Mouse (Mus musculus): Measurements from ENCODE around the gene Dclk1. TPM values are rescaled to one million over a fixed set of nuclear protein-coding genes. Genes with fewer than 3 reads are reported as not detected.

Gene Dclk1
- polyA plus RNA-seq, 1 experiment from 2014 or later = 84.6 TPM

DNA sequence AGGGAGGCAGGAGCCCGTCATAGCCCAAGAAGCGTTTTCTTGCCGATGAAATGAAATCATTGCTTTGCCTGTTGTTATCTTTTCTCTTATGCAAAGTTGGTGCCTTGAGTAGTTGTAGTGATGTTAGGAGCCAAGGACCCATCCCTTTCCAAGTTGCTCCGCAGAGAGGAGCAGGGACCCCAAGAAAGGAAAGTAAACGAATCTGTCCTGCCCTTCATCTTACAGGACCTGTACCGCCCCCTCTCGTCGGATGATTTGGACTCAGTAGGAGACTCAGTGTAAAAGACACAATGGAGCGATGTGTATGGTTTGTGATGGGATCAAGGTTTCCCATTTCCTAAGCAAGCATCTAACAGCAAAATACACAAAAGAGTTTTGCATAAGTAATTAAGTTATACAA lies 224.2 kb downstream of the Dclk1 start:
- H3K36me3 ChIP-seq = no peaks in the 10 kb centered on the region
- 78% methylated on average over 9 of the region's 9 CpGs for WGBS
- H3K4me1 ChIP-seq = peaks cover 14% of the 10 kb centered on the region
- no peaks in the 10 kb centered on the region for H3K9me3 ChIP-seq
- no peak overlapping the region for H3K27ac ChIP-seq
- H3K9ac ChIP-seq = no peak overlapping the region
- ATAC-seq (ENCODE audit: low FRiP score, low read depth) = no peak
- H3K4me2 ChIP-seq (replicated peaks) = no peak overlapping the region
- H3K4me3 ChIP-seq = no peak overlapping the region
- H3K27me3 ChIP-seq = no peaks in the 10 kb centered on the region

DNA sequence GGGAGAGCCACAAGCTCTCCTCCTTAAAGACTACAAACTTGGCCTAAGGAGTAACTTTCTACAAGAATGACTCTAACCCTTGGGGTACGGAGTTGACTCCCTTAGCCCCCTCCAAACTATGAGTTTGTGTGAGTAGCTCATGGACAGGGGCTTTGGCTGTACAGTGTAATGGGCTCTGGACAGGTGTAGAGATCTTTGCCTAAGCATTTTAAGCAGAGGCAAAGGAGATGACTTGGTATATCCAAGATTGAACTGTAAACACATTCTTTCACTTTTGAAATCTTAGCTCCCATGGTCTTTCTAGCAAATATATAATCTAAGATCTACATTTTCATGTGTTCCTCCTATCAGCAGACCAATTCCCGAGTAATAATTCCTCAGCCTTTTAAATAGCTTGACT lies 229.9 kb downstream of the Dclk1 start, which contains the start of gene Gm21954:
Gene Gm21954, minus strand, starts transcription at position 101 of the 400 bp plus-strand sequence.
- no peak for ATAC-seq (ENCODE audit: low FRiP score, low read depth)
- H3K4me2 ChIP-seq (replicated peaks) = no peak within 1 kb of the TSS
- 85% methylated on average over 2 of the region's 2 CpGs for WGBS
- H3K27ac ChIP-seq = no peak within 1 kb of the TSS
- H3K27me3 ChIP-seq = peaks cover 6% of the 10 kb centered on the region
- H3K4me3 ChIP-seq = no peak within 1 kb of the TSS
- H3K9me3 ChIP-seq = no peaks in the 10 kb centered on the region
- H3K9ac ChIP-seq = no peak within 1 kb of the TSS
- H3K4me1 ChIP-seq = peaks cover 11% of the 10 kb centered on the region
- no peaks in the 10 kb centered on the region for H3K36me3 ChIP-seq

DNA sequence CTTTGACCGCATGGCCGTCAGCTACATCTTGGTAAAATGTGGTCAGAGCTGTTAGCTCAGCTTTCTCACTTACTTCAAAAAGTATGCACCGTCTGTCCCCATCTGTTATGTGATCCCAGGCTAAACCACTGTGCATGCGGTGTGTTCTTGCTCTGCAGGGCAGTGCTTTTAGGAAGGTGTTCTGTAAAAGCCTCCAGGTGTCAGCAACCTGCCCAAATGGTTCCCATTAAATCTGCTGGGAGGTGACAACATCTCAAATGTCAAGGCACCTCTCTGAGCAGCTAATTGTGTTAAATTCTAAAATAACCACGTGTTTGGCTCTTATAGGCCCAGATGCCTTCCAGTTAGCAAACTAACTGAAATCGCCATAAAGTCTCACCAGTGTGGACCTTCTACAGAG lies 231.0 kb downstream of the Dclk1 start:
- Histone ChIP-seq H3K36me3 (no peaks in the 10 kb centered on the region), H3K4me1 (peaks cover 16% of the 10 kb centered on the region), H3K9ac (no peak overlapping the region), H3K27me3 (peaks cover 10% of the 10 kb centered on the region), H3K27ac (no peak overlapping the region), H3K4me3 (no peak overlapping the region), H3K4me2 (replicated peaks) (no peak overlapping the region), H3K9me3 (no peaks in the 10 kb centered on the region)
- WGBS = 23% methylated on average over 6 of the region's 6 CpGs
- ATAC-seq (ENCODE audit: low FRiP score, low read depth) = no peak

DNA sequence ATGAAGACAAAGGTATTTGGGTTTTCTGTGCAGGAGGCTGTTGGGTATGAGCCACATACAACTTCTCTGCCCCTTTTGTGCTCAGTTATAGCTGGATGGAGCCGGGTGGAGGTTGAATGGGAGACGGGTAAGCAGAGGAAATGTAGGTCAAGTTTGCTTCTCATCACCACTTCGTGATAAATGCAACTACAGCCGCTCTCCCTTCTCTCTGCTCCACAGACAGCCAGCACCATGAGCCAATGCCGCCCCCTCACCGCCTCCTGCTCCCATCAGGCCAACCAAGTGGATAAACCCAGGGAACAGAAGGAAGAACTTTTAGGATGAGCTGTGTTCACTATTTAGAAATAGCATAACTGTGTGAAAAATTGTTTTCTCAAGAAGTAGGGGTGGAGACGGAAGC lies 234.5 kb downstream of the Dclk1 start:
- Histone ChIP-seq H3K4me3 (no peak overlapping the region), H3K9me3 (no peaks in the 10 kb centered on the region), H3K27me3 (peaks cover 17% of the 10 kb centered on the region), H3K4me1 (peaks cover 49% of the 10 kb centered on the region), H3K9ac (no peak overlapping the region), H3K27ac (no peak overlapping the region), H3K36me3 (no peaks in the 10 kb centered on the region), H3K4me2 (replicated peaks) (no peak overlapping the region)
- WGBS = 95% methylated on average over 7 of the region's 7 CpGs
- ATAC-seq (ENCODE audit: low FRiP score, low read depth) = no peak

DNA sequence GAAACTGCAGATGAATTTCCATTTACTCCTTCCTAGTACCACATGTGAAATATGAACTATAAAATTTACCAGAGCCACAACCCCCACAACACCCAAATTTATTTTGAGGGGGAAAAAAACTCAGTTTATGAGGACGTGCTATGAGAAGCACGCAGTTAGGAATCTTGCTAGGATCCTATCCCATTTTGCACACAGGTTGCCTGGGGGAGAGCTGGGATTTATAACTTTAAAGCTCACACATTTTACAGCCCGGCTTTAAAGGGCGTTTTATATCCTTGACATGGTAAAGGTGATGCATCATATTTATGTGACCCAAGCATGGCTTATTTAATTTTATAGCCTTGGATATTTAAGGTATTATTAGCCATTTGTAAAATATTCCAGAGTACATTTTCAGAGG lies 237.1 kb downstream of the Dclk1 start:
- WGBS = 6% methylated on average over 4 of the region's 4 CpGs
- Histone ChIP-seq H3K27me3 (peaks cover 17% of the 10 kb centered on the region), H3K36me3 (no peaks in the 10 kb centered on the region), H3K9me3 (no peaks in the 10 kb centered on the region), H3K4me1 (peaks cover 41% of the 10 kb centered on the region), H3K27ac (peak overlapping the region; percentile 39; the same call in 1 of the 2 replicates), H3K9ac (no peak overlapping the region), H3K4me2 (replicated peaks) (peak overlapping the region; percentile 45), H3K4me3 (no peak overlapping the region)
- ATAC-seq (ENCODE audit: low FRiP score, low read depth) = peak; percentile 87

DNA sequence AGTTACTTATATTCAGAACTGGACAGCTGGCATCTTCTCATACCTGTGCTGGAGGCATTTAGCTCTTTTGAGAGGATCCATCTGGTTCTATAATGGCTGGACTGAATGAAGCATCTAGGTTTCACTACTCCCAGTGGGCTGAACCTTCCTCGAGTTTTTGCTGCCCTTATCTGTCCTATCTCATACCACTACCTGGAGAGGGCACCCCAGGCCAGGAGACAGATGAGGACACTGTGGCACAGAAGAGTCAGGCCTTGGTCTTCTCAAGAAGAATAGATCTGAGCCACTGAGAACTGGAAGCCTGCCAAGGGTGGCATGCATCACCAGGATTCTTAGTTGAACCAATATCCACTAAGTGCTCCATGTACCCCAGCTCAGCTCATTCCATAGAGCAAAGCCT lies 239.0 kb downstream of the Dclk1 start:
- Histone ChIP-seq H3K27me3 (peaks cover 17% of the 10 kb centered on the region), H3K4me2 (replicated peaks) (no peak overlapping the region), H3K4me1 (peaks cover 41% of the 10 kb centered on the region), H3K9ac (no peak overlapping the region), H3K27ac (no peak overlapping the region), H3K9me3 (no peaks in the 10 kb centered on the region), H3K4me3 (no peak overlapping the region), H3K36me3 (0 out of 2 replicates have a peak, but pooled peaks cover 7% of the 10 kb centered on the region)
- 56% methylated on average over 1 of the region's 1 CpGs for WGBS
- ATAC-seq (ENCODE audit: low FRiP score, low read depth) = no peak

DNA sequence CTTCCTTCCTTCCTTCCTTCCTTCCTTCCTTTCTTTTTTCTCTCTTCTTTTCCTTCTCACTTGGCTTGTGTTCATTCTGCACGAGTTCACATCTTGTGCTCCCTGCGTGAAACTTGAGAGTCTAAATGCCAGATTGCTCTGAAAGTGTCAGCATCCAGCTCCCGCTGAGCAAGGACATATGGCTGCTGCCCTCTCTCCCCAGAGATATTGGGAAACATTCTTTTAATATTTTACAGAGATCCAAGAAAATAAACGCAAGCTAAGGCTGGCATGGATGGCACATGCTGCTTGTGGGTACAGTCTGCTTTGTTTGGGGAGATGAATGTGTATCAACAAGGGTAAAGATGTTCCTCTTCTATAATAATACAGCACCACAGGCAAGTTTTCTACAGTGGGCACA lies 241.2 kb downstream of the Dclk1 start:
- Histone ChIP-seq H3K4me2 (replicated peaks) (no peak overlapping the region), H3K9ac (no peak overlapping the region), H3K27ac (no peak overlapping the region), H3K27me3 (peaks cover 10% of the 10 kb centered on the region; the same call in 1 of the 2 replicates), H3K36me3 (peaks cover 11% of the 10 kb centered on the region), H3K4me3 (no peak overlapping the region), H3K9me3 (no peaks in the 10 kb centered on the region), H3K4me1 (peaks cover 35% of the 10 kb centered on the region)
- no peak for ATAC-seq (ENCODE audit: low FRiP score, low read depth)
- WGBS = 21% methylated on average over 4 of the region's 4 CpGs

DNA sequence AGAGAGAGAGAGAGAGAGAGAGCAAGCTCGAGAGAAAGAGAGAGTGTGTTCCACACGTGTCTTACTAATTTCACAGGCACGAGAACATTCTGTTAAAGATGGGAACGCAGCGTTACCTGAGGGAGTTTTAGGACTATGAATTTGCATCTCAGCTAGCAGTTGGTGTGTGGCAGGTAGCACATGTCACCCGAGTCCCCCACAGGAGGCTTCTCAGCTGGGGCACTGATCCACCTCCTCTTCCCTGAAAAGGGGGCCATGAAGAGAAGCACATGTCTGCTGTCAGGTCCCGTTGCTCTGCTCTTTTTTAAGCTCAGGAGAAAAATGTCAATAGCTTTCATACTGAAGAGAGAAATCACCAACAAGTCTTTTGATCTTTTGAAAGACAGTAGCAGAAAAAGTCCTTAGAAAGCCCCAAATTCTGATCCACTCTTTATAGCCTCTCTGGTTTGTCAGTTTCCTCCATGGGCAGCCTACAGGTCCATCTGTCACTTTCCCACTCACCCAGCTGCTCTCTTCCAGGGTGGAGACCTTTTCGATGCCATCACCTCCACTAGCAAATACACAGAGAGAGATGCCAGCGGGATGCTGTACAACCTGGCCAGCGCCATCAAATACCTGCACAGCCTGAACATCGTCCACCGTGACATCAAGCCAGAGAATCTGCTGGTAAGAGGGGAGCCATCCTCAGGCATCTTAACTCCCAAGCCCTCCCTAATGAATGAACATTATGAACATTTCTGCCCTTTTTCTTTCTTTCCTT lies 247.2 kb downstream of the Dclk1 start:
- no peak overlapping the region for H3K4me3 ChIP-seq
- H3K4me1 ChIP-seq = peaks cover 10% of the 10 kb centered on the region
- H3K9ac ChIP-seq = no peak overlapping the region
- ATAC-seq (ENCODE audit: low FRiP score, low read depth) = no peak
- no peak overlapping the region for H3K27ac ChIP-seq
- no peak overlapping the region for H3K4me2 ChIP-seq (replicated peaks)
- WGBS = 72% methylated on average over 12 of the region's 12 CpGs
- H3K9me3 ChIP-seq = no peaks in the 10 kb centered on the region
- peaks cover 16% of the 10 kb centered on the region; the same call in 1 of the 2 replicates for H3K27me3 ChIP-seq
- H3K36me3 ChIP-seq = peaks cover 15% of the 10 kb centered on the region

DNA sequence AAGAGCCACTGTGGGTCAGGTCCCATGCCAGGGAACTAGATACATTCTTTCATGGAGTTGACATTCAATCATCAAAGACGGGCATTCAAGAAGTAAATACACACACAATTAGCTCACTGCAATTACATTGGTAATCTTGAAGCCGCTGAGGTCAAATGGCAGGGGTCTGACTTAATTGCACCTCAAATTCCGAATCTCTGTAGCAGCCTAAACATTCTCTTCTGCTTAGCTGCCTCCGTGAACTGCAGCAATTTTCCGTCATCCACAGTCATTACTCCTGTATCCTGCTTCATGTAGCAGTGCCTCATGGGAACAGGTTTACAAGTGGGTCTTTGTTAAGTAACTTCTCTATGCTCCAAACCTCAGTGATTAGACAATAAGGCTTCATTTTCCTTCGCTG lies 249.9 kb downstream of the Dclk1 start:
- Histone ChIP-seq H3K36me3 (0 out of 2 replicates have a peak, but pooled peaks cover 4% of the 10 kb centered on the region), H3K4me3 (no peak overlapping the region), H3K4me2 (replicated peaks) (no peak overlapping the region), H3K27ac (no peak overlapping the region), H3K9ac (no peak overlapping the region), H3K27me3 (peaks cover 13% of the 10 kb centered on the region; the same call in 1 of the 2 replicates), H3K9me3 (no peaks in the 10 kb centered on the region), H3K4me1 (peaks cover 32% of the 10 kb centered on the region)
- WGBS = 26% methylated on average over 6 of the region's 6 CpGs
- no peak for ATAC-seq (ENCODE audit: low FRiP score, low read depth)

DNA sequence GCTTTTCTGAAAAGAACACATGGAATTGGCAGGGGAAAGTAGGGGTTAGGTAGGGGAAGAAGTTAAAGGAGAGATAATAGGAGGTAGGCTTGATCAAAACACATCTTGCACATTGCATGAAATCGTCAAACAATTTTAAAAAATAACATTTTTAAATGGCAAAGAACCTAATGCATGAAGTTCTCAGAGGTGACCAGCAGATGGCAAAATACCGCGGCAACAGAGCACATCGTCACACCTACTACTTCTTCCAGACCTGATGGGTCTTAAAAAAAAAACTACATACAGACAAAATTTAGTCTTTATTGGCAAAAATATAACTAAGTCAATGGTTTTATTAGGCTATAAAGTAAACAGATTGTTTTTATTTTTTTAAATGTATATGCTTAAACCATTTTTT lies 252.2 kb downstream of the Dclk1 start:
- Histone ChIP-seq H3K27ac (no peak overlapping the region), H3K4me3 (no peak overlapping the region), H3K27me3 (peaks cover 5% of the 10 kb centered on the region; the same call in 1 of the 2 replicates), H3K36me3 (0 out of 2 replicates have a peak, but pooled peaks cover 4% of the 10 kb centered on the region), H3K4me1 (peaks cover 49% of the 10 kb centered on the region), H3K9ac (no peak overlapping the region), H3K9me3 (no peaks in the 10 kb centered on the region), H3K4me2 (replicated peaks) (no peak overlapping the region)
- ATAC-seq (ENCODE audit: low FRiP score, low read depth) = no peak
- WGBS = 37% methylated on average over 4 of the region's 4 CpGs

DNA sequence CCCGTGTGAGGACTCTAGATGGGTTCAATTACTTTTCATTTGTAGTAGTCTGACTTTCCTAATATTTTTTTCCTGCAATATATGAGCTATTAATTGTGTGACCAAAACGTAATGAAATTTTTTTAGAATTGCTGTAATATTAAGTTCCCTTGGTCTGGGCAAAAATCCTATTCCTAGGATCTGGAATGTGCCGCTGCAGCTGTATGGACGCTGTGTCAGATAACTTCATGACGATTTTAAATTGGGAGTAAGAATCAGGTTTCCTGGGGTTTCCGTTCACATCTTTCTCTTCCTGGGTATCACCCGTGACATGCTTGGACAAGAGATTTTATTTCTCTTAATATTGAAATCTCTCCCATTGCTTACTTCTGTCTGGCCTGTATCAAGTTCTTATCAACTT lies 253.1 kb downstream of the Dclk1 start:
- no peak overlapping the region for H3K4me2 ChIP-seq (replicated peaks)
- ATAC-seq (ENCODE audit: low FRiP score, low read depth) = peak; percentile 22; the same call in 1 of the 2 replicates
- no peak overlapping the region for H3K4me3 ChIP-seq
- H3K9me3 ChIP-seq = no peaks in the 10 kb centered on the region
- H3K27ac ChIP-seq = peak overlapping the region; percentile 48; the same call in 1 of the 2 replicates
- H3K36me3 ChIP-seq = 0 out of 2 replicates have a peak, but pooled peaks cover 3% of the 10 kb centered on the region
- H3K9ac ChIP-seq = no peak overlapping the region
- 19% methylated on average over 7 of the region's 7 CpGs for WGBS
- peaks cover 52% of the 10 kb centered on the region for H3K4me1 ChIP-seq
- H3K27me3 ChIP-seq = peaks cover 2% of the 10 kb centered on the region; the same call in 1 of the 2 replicates

DNA sequence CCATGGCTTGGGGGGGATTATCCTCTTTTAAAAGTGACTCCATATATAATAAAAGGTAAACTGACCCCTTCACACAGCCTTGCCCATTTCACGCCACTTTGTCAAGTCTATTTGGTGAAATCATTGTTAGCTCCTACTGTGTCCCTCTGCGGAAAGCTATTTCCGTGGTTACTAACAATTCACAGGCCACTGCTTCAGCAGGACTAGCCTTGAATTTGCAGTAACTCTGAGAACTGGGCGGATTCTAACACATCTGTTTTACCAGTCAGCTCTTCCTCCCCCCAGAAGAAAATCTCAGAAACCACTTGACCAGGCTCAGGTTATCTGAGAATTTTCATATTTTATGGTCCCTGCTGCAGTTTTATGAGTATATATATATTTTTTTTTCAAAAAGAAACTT lies 253.7 kb downstream of the Dclk1 start:
- peaks cover 52% of the 10 kb centered on the region for H3K4me1 ChIP-seq
- no peak overlapping the region for H3K4me3 ChIP-seq
- no peaks in the 10 kb centered on the region for H3K9me3 ChIP-seq
- H3K36me3 ChIP-seq = no peaks in the 10 kb centered on the region
- H3K4me2 ChIP-seq (replicated peaks) = 0 out of 2 replicates have a peak overlapping the region, but pooled peaks have one; percentile 25
- peak; percentile 69 for ATAC-seq (ENCODE audit: low FRiP score, low read depth)
- peak overlapping the region; percentile 53; the same call in 1 of the 2 replicates for H3K27ac ChIP-seq
- H3K27me3 ChIP-seq = 0 out of 2 replicates have a peak, but pooled peaks cover 2% of the 10 kb centered on the region
- no peak overlapping the region for H3K9ac ChIP-seq
- 11% methylated on average over 4 of the region's 4 CpGs for WGBS

Measured in limb, embryonic 13.5 days (tissue).